Mouse (Mus musculus): ENCODE results near the gene Plgrkt.

DNA sequence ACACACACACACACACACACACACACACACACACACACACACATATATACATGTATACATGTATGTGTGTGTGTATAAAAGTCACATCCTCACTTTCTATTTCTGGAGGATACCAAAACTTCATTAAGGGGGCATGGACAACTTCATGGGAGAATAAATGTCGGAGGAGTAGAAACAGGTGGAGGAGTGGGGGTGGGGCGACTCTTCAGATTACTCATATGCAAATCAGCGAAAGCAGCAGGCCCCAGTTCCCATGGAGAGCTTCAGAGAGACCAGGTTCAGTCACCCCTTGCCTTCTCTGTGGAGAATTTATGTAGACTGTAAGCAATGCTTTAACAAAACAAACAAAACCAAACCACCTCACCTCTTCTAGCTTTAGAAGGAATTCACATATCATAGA lies 2.1 kb downstream of the Plgrkt start:
- TF ChIP-seq CTCF (IDR thresholded peaks at IDR 0.05; ENCODE audit: low read depth) (no peak), EP300 (IDR thresholded peaks at IDR 0.05; ENCODE audit: low read depth) (no peak)

Data from heart, postnatal 0 days (tissue).